Mouse (Mus musculus): ENCODE measurements at regions not wholly inside any gene's neighbourhood (a gene's known extent, or its start where the extent isn't known, plus 50 kb on each side); places are given as distances from the start of the nearest gene placed in this dataset.

GRCm38 (mm10) chr19:54932579-54932978, 194.5 kb downstream of the Gpam start:
- TF ChIP-seq CTCF (conservative IDR thresholded peaks at IDR 0.05; ENCODE audit: low read length) = no peak
- no peak for TF ChIP-seq NANOG (IDR thresholded peaks at IDR 0.05; ENCODE audit: borderline replicate concordance, low read length)

All from E14TG2a.4 (cell line).